Mouse (Mus musculus) CH12.LX (cell line): ENCODE data around the gene Ash1l.

ENCODE experiments used
- HCFC1 ChIP-seq: IDR thresholded peaks from 2 replicates; pipeline ENCODE4 v1.6.1; 2012; ENCODE audit warnings: low read depth, mild to moderate bottlenecking, inconsistent platforms, low read length, improper control_type of control experiment
- JUND ChIP-seq: conservative IDR thresholded peaks from 2 replicates; pipeline ENCODE4 v1.6.1; 2011; ENCODE audit warnings: low read depth, low read length, improper control_type of control experiment
- KAT2A ChIP-seq: IDR thresholded peaks from 2 replicates; pipeline ENCODE4 v1.6.1; 2012; ENCODE audit warnings: low read length, improper control_type of control experiment, inconsistent platforms; ENCODE audit not compliant: insufficient replicate concordance
- MEF2A ChIP-seq: IDR thresholded peaks from 2 replicates; pipeline ENCODE4 v1.6.1; 2014; ENCODE audit warnings: low read depth, mild to moderate bottlenecking, inconsistent platforms, low read length, improper control_type of control experiment, borderline replicate concordance
- NELFE ChIP-seq: IDR thresholded peaks from 2 replicates; pipeline ENCODE4 v1.6.1; 2011; ENCODE audit warnings: low read depth, low read length, improper control_type of control experiment
- NRF1 ChIP-seq: IDR thresholded peaks from 2 replicates; pipeline ENCODE4 v1.6.1; 2014; ENCODE audit warnings: low read depth, mild to moderate bottlenecking, inconsistent platforms, low read length, improper control_type of control experiment, moderate library complexity

DNA sequence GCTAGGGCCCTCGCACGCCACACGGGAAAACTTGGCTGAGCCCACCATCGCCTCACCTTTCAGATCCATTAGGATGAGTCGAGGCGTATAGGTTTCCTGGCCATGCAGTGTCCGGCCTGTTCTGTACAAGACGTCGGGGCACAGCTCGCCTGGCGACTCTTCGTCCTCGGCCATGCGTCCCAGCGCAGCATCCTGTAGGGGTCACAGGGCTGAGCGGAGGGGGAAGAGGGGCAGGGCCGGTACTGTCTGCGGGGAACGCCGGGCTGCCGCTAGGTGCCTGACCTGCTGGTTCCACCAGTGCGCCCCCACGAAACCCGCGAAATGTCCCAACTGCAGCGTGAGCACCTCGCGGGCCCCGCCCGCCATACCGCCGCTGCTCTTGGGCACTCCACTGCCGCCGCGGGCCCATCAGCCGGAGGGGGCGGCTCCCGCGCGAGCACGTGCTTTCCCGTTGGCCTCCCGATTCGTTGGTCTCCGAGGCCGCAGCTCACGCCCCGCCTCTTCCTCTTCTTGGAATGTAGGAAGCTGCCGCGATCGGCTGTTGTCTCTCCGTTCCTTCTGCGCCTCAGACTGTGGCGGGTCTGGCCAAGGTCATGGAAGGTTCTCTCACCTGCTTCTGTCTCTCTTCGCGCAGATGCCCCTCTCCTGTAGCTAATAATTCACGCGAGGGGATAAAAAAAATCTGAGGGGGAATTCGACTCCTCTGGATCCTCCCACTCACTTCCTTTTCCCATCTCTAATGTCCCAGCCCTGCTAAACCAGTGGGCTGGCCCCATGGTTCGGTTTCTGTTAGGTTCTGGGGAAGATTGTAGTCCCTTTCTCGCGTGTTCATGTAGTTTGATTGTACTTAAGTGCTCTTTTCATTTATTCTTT lies 36.7 kb upstream of the Ash1l start, which contains the start of gene Msto1:
- TF ChIP-seq NRF1 = 0 out of 2 replicates have a peak, but pooled peaks have one; percentile 22
- TF ChIP-seq KAT2A = peak; percentile 58; the same call in 1 of the 2 replicates
- peak; percentile 64; the same call in 1 of the 2 replicates for TF ChIP-seq MEF2A
- peak; percentile 72 for TF ChIP-seq HCFC1
- TF ChIP-seq NELFE = peak; percentile 99
- TF ChIP-seq JUND = no peak
